Mouse (Mus musculus) MEL (cell line): ENCODE measurements around the gene Il17c. TPM values are rescaled to one million over a fixed set of nuclear protein-coding genes. Genes with fewer than 3 reads are reported as not detected.

ENCODE experiments used
- DNase-seq: peaks from one replicate; pipeline ENCODE4 v3.0.0; 2011; ENCODE audit warnings: low read depth, low spot score
- H3K27ac ChIP-seq: 2 replicates; pipeline ENCODE4 v1.5.1; 2012; ENCODE audit warnings: low read depth, mild to moderate bottlenecking, control low read depth, low read length, moderate library complexity; ENCODE audit not compliant: control insufficient read depth
- H3K27me3 ChIP-seq, 2 experiments: fragments of 150-350 bp in 1 of 2; sonication (generic) in 1 of 2; 2 replicates each; pipeline ENCODE4 v1.6.1; 2012; ENCODE audit warnings: low read length in 2 of 2, mild to moderate bottlenecking in 2 of 2, improper control_type of control experiment in 1 of 2, moderate library complexity in 1 of 2; ENCODE audit not compliant: insufficient read depth in 2 of 2, control insufficient read depth in 1 of 2
- H3K36me3 ChIP-seq, 2 experiments: 2 replicates each; pipeline ENCODE4 v1.6.1; 2012 to 2014; ENCODE audit warnings: low read length in 2 of 2, improper control_type of control experiment in 1 of 2, inconsistent platforms in 1 of 2, mild to moderate bottlenecking in 1 of 2; ENCODE audit not compliant: insufficient read depth in 2 of 2, control insufficient read depth in 1 of 2
- H3K4me1 ChIP-seq, 2 experiments: fragments of 150-350 bp in 1 of 2; sonication (generic) in 1 of 2; 2 replicates each; pipeline ENCODE4 v1.6.1; 2012; ENCODE audit warnings: low read length in 2 of 2, improper control_type of control experiment in 1 of 2, mild to moderate bottlenecking in 1 of 2; ENCODE audit not compliant: insufficient read depth in 2 of 2, control insufficient read depth in 1 of 2
- H3K4me3 ChIP-seq, 2 experiments: fragments of 150-350 bp in 1 of 2; sonication (generic) in 1 of 2; 2 replicates each; pipeline ENCODE4 v1.5.1; 2012; ENCODE audit warnings: low read depth in 2 of 2, low read length in 2 of 2, mild to moderate bottlenecking in 2 of 2, moderate library complexity in 2 of 2, control low read depth in 1 of 2, improper control_type of control experiment in 1 of 2; ENCODE audit not compliant: control insufficient read depth in 1 of 2, insufficient read depth in 1 of 2
- H3K79me2 ChIP-seq: 2 replicates; pipeline ENCODE4 v1.6.1; 2012; ENCODE audit warnings: mild to moderate bottlenecking, low read length, moderate library complexity; ENCODE audit not compliant: control insufficient read depth, poor library complexity, insufficient read depth
- H3K9ac ChIP-seq: 2 replicates; pipeline ENCODE4 v1.6.1; 2012; ENCODE audit warnings: low read depth, mild to moderate bottlenecking, control low read depth, low read length, moderate library complexity; ENCODE audit not compliant: control insufficient read depth, poor library complexity, severe bottlenecking
- H3K9me3 ChIP-seq: fragments of 150-350 bp; sonication (generic); replicated peaks from 2 replicates; pipeline ENCODE4 v1.6.1; 2012; ENCODE audit warnings: mild to moderate bottlenecking, low read length, improper control_type of control experiment, moderate library complexity; ENCODE audit not compliant: insufficient read depth
- CTCF ChIP-seq, 3 experiments: IDR thresholded peaks in 2 of 3; conservative IDR thresholded peaks in 1 of 3; 2 replicates each; pipeline ENCODE4 v1.5.1; 2011 to 2012; ENCODE audit warnings: low read length in 3 of 3, low read depth in 2 of 3, mild to moderate bottlenecking in 2 of 3, improper control_type of control experiment in 1 of 3, inconsistent platforms in 1 of 3, mixed read lengths in 1 of 3, moderate library complexity in 1 of 3; ENCODE audit not compliant: control insufficient read depth in 1 of 3, insufficient read depth in 1 of 3, poor library complexity in 1 of 3, severe bottlenecking in 1 of 3
- ETS1 ChIP-seq: IDR thresholded peaks from 2 replicates; pipeline ENCODE4 v1.6.1; 2012; ENCODE audit warnings: low read depth, mild to moderate bottlenecking, inconsistent platforms, low read length, improper control_type of control experiment, moderate library complexity
- HCFC1 ChIP-seq: IDR thresholded peaks from 2 replicates; pipeline ENCODE4 v1.6.1; 2012; ENCODE audit warnings: low read depth, mild to moderate bottlenecking, inconsistent platforms, low read length, improper control_type of control experiment, moderate library complexity
- KAT2A ChIP-seq: conservative IDR thresholded peaks from 2 replicates; pipeline ENCODE4 v1.6.1; 2012; ENCODE audit warnings: low read depth, low read length, improper control_type of control experiment, inconsistent platforms
- MAFK ChIP-seq: IDR thresholded peaks from 2 replicates; pipeline ENCODE4 v1.6.1; 2011; ENCODE audit warnings: low read depth, mild to moderate bottlenecking, low read length, improper control_type of control experiment, borderline replicate concordance
- MAX ChIP-seq: IDR thresholded peaks from 2 replicates; pipeline ENCODE4 v1.6.1; 2011; ENCODE audit warnings: low read length, improper control_type of control experiment
- MAZ ChIP-seq: IDR thresholded peaks from 2 replicates; pipeline ENCODE4 v1.6.1; 2012; ENCODE audit warnings: low read depth, mild to moderate bottlenecking, inconsistent platforms, low read length, improper control_type of control experiment
- MEF2A ChIP-seq: IDR thresholded peaks from 2 replicates; pipeline ENCODE4 v1.6.1; 2014; ENCODE audit warnings: low read depth, mild to moderate bottlenecking, inconsistent platforms, low read length, improper control_type of control experiment; ENCODE audit not compliant: poor library complexity, insufficient replicate concordance, severe bottlenecking; ENCODE audit errors: extremely low read depth
- MYB ChIP-seq: IDR thresholded peaks from 2 replicates; pipeline ENCODE4 v1.6.1; 2011; ENCODE audit warnings: mild to moderate bottlenecking, low read depth, low read length, improper control_type of control experiment
- NRF1 ChIP-seq: IDR thresholded peaks from 2 replicates; pipeline ENCODE4 v1.6.1; 2014; ENCODE audit warnings: low read depth, mild to moderate bottlenecking, inconsistent platforms, low read length, improper control_type of control experiment, moderate library complexity; ENCODE audit not compliant: poor library complexity, insufficient read depth, severe bottlenecking
- POLR2AphosphoS2 ChIP-seq: IDR thresholded peaks from 2 replicates; pipeline ENCODE4 v1.6.1; 2011; ENCODE audit warnings: low read length, improper control_type of control experiment
- POLR2AphosphoS5 ChIP-seq: IDR thresholded peaks from 2 replicates; pipeline ENCODE4 v1.6.1; 2012; ENCODE audit warnings: low read depth, borderline replicate concordance, mild to moderate bottlenecking, inconsistent platforms, low read length, moderate library complexity, mixed read lengths
- SMC3 ChIP-seq: IDR thresholded peaks from 2 replicates; pipeline ENCODE4 v1.6.1; 2011; ENCODE audit warnings: low read depth, low read length, improper control_type of control experiment
- TAL1 ChIP-seq: IDR thresholded peaks from 2 replicates; pipeline ENCODE4 v1.6.1; 2012; ENCODE audit warnings: mild to moderate bottlenecking, inconsistent platforms, low read length, moderate library complexity, mixed read lengths
- TBP ChIP-seq: IDR thresholded peaks from 2 replicates; pipeline ENCODE4 v1.8.0; 2011; ENCODE audit warnings: low read depth, low read length, improper control_type of control experiment
- USF2 ChIP-seq, 2 experiments: IDR thresholded peaks; 2 replicates each; pipeline ENCODE4 v1.6.1; 2011 to 2012; ENCODE audit warnings: improper control_type of control experiment in 2 of 2, low read length in 2 of 2, borderline replicate concordance in 1 of 2, inconsistent platforms in 1 of 2, low read depth in 1 of 2, mild to moderate bottlenecking in 1 of 2; ENCODE audit not compliant: insufficient read depth in 1 of 2
- ZMIZ1 ChIP-seq: IDR thresholded peaks from 2 replicates; pipeline ENCODE4 v1.6.1; 2012; ENCODE audit warnings: low read depth, mild to moderate bottlenecking, inconsistent platforms, low read length, improper control_type of control experiment, moderate library complexity
- ZNF384 ChIP-seq: IDR thresholded peaks from 2 replicates; pipeline ENCODE4 v1.6.1; 2012; ENCODE audit warnings: low read depth, mild to moderate bottlenecking, inconsistent platforms, low read length, improper control_type of control experiment
- polyA plus RNA-seq, 2 experiments: library from polyadenylated mRNA; stranded (reverse) in 1 of 2; unstranded in 1 of 2; fragments of >175 nt in 1 of 2; fragments of >200 nt in 1 of 2; gene quantifications; 2 replicates each; pipeline versions ENCODE4 v1.2.1 to v1.2.4; 2012; ENCODE audit warnings: low replicate concordance in 2 of 2, low read depth in 1 of 2; ENCODE audit not compliant: insufficient read length in 2 of 2, insufficient read depth in 1 of 2, missing spikeins in 1 of 2
- total RNA-seq: library from RNA; depleted of rRNA; stranded (reverse); fragments of 300-350 nt; gene quantifications from 2 replicates; pipeline ENCODE4 v1.2.3, GENCODE M21; 2012

Gene Il17c
- total and polyA plus RNA-seq, 3 experiments = 0.43 TPM; not detected in 2

DNA sequence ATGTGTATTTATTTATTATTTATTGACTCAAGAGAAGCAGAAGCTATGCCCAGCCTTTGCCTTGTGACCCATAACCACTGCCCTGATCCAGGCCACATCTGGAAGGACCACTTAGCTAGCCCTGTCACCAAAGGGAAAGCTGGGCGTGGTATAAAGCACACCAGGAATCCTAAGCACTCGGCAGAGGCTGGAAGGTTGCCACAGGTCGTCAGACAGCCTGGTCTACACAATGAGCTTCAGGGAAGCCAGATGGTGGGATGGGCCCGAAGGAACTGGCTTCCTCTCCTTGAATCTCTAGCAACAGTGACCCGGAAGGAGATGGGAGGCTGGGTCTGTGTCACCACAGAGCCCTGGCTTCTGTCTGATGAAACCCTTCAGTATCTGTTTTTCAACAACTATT lies 1.8 kb downstream of the Il17c start:
- peaks cover 3 to 12% of the 10 kb centered on the region in 2 experiments for H3K4me1 ChIP-seq
- H3K4me3 ChIP-seq = no peak overlapping the region
- H3K9me3 ChIP-seq = no peaks in the 10 kb centered on the region
- TF ChIP-seq ETS1 (no peak), NRF1 (no peak), MAX (no peak), MYB (no peak), SMC3 (no peak), MEF2A (no peak), POLR2AphosphoS2 (no peak)
- TF ChIP-seq, all 39 proteins: peak for 0
- H3K36me3 ChIP-seq = peaks cover 0 to 4% of the 10 kb centered on the region in 2 experiments; a peak in 2 of 4 replicates
- no peaks in the 10 kb centered on the region; the same call in 1 of the 2 replicates for H3K79me2 ChIP-seq
- H3K27me3 ChIP-seq = no peaks in the 10 kb centered on the region
- H3K9ac ChIP-seq = no peak overlapping the region
- no peak overlapping the region for H3K27ac ChIP-seq
- DNase-seq = no peak

GRCm38 (mm10) chr8:122426145-122426544 lies 4.3 kb downstream of the Il17c start:
- H3K27ac ChIP-seq = no peak overlapping the region
- peaks cover 7 to 30% of the 10 kb centered on the region in 2 experiments for H3K4me1 ChIP-seq
- H3K27me3 ChIP-seq = no peaks in the 10 kb centered on the region
- H3K9me3 ChIP-seq = no peaks in the 10 kb centered on the region
- no peak overlapping the region for H3K4me3 ChIP-seq
- DNase-seq = no peak
- peaks cover 11% of the 10 kb centered on the region for H3K79me2 ChIP-seq
- peaks cover 0 to 23% of the 10 kb centered on the region in 2 experiments; a peak in 2 of 4 replicates for H3K36me3 ChIP-seq
- TF ChIP-seq ZMIZ1 (no peak), TAL1 (no peak), ZNF384 (no peak), HCFC1 (no peak), MAX (no peak), KAT2A (no peak), MAZ (no peak), USF2 (IDR thresholded peaks at IDR 0.05; ENCODE audit: borderline replicate concordance in 1 of 2, insufficient read depth in 1 of 2, low read depth in 1 of 2, low read length in 2 of 2) (no peak), TBP (no peak), POLR2AphosphoS5 (no peak), MAFK (no peak), CTCF (IDR thresholded peaks at IDR 0.05 in 2 of 3, conservative IDR thresholded peaks at IDR 0.05 in 1 of 3; ENCODE audit: control insufficient read depth in 1 of 3, insufficient read depth in 1 of 3, low read depth in 2 of 3, low read length in 3 of 3, poor library complexity in 1 of 3, severe bottlenecking in 1 of 3) (no peak)
- H3K9ac ChIP-seq = no peak overlapping the region
